Mouse (Mus musculus): Measurements from ENCODE around the gene Myo3b. TPM values are rescaled to one million over a fixed set of nuclear protein-coding genes. Genes with fewer than 3 reads are reported as not detected.
"Not testable (repeated sequence)": the region's sequence is repeated elsewhere in the genome, so short reads cannot be mapped to it uniquely, and the experiment has no call there.

The Myo3b gene
- polyA plus RNA-seq, 1 experiment = 0.46 TPM

- DNase-seq (ENCODE audit: low read depth) = peak; percentile 97
- TF ChIP-seq POLR2A (IDR thresholded peaks at IDR 0.05; ENCODE audit: borderline replicate concordance, extremely low read depth, insufficient read depth, insufficient read length, poor library complexity, severe bottlenecking) (no peak), CTCF (IDR thresholded peaks at IDR 0.05; ENCODE audit: borderline replicate concordance, extremely low read depth, insufficient read depth, insufficient read length) (no peak)
These were observed 163.7 kb downstream of the Myo3b start for GRCm38 (mm10) chr2:70202578-70203167.

GRCm38 (mm10) chr2:70208411-70208810, 169.5 kb downstream of the Myo3b start:
- TF ChIP-seq POLR2A (IDR thresholded peaks at IDR 0.05; ENCODE audit: borderline replicate concordance, extremely low read depth, insufficient read depth, insufficient read length, poor library complexity, severe bottlenecking) (no peak), CTCF (IDR thresholded peaks at IDR 0.05; ENCODE audit: borderline replicate concordance, extremely low read depth, insufficient read depth, insufficient read length) (no peak)

GRCm38 (mm10) chr2:70209790-70210189, 170.9 kb downstream of the Myo3b start:
- no peak for TF ChIP-seq CTCF (IDR thresholded peaks at IDR 0.05; ENCODE audit: borderline replicate concordance, extremely low read depth, insufficient read depth, insufficient read length)
- DNase-seq (ENCODE audit: low read depth) = no peak

More at GRCm38 (mm10) chr2:70208411-70208810, 169.5 kb downstream of the Myo3b start:
- no peak for DNase-seq (ENCODE audit: low read depth)

GRCm38 (mm10) chr2:70210427-70211332, 171.8 kb downstream of the Myo3b start:
- DNase-seq (ENCODE audit: low read depth) = peak; percentile 81
- TF ChIP-seq CTCF (IDR thresholded peaks at IDR 0.05; ENCODE audit: borderline replicate concordance, extremely low read depth, insufficient read depth, insufficient read length) (no peak), POLR2A (IDR thresholded peaks at IDR 0.05; ENCODE audit: borderline replicate concordance, extremely low read depth, insufficient read depth, insufficient read length, poor library complexity, severe bottlenecking) (no peak)

- no peak for TF ChIP-seq CTCF (IDR thresholded peaks at IDR 0.05; ENCODE audit: borderline replicate concordance, extremely low read depth, insufficient read depth, insufficient read length)
- no peak for TF ChIP-seq POLR2A (IDR thresholded peaks at IDR 0.05; ENCODE audit: borderline replicate concordance, extremely low read depth, insufficient read depth, insufficient read length, poor library complexity, severe bottlenecking)
These were observed 175.5 kb downstream of the Myo3b start for GRCm38 (mm10) chr2:70214401-70214800.

GRCm38 (mm10) chr2:70217800-70218199, 178.9 kb downstream of the Myo3b start:
- DNase-seq (ENCODE audit: low read depth) = peak; percentile 64
- no peak for TF ChIP-seq POLR2A (IDR thresholded peaks at IDR 0.05; ENCODE audit: borderline replicate concordance, extremely low read depth, insufficient read depth, insufficient read length, poor library complexity, severe bottlenecking)
- TF ChIP-seq CTCF (IDR thresholded peaks at IDR 0.05; ENCODE audit: borderline replicate concordance, extremely low read depth, insufficient read depth, insufficient read length) = no peak

More at GRCm38 (mm10) chr2:70214401-70214800, 175.5 kb downstream of the Myo3b start:
- DNase-seq (ENCODE audit: low read depth) = no peak

GRCm38 (mm10) chr2:70218469-70218868, 179.5 kb downstream of the Myo3b start:
- peak; percentile 51 for DNase-seq (ENCODE audit: low read depth)
- no peak for TF ChIP-seq POLR2A (IDR thresholded peaks at IDR 0.05; ENCODE audit: borderline replicate concordance, extremely low read depth, insufficient read depth, insufficient read length, poor library complexity, severe bottlenecking)
- no peak for TF ChIP-seq CTCF (IDR thresholded peaks at IDR 0.05; ENCODE audit: borderline replicate concordance, extremely low read depth, insufficient read depth, insufficient read length)

GRCm38 (mm10) chr2:70226679-70227078, 187.8 kb downstream of the Myo3b start:
- peak; percentile 67 for DNase-seq (ENCODE audit: low read depth)
- TF ChIP-seq POLR2A (IDR thresholded peaks at IDR 0.05; ENCODE audit: borderline replicate concordance, extremely low read depth, insufficient read depth, insufficient read length, poor library complexity, severe bottlenecking) (no peak), CTCF (IDR thresholded peaks at IDR 0.05; ENCODE audit: borderline replicate concordance, extremely low read depth, insufficient read depth, insufficient read length) (0 out of 2 replicates have a peak, but pooled peaks have one; percentile 1)

- DNase-seq (ENCODE audit: low read depth) = not testable (repeated sequence)
These were observed 195.5 kb downstream of the Myo3b start for GRCm38 (mm10) chr2:70234450-70234849.

GRCm38 (mm10) chr2:70245981-70246380, 207.1 kb downstream of the Myo3b start:
- TF ChIP-seq POLR2A (IDR thresholded peaks at IDR 0.05; ENCODE audit: borderline replicate concordance, extremely low read depth, insufficient read depth, insufficient read length, poor library complexity, severe bottlenecking) (no peak), CTCF (IDR thresholded peaks at IDR 0.05; ENCODE audit: borderline replicate concordance, extremely low read depth, insufficient read depth, insufficient read length) (no peak)
- no peak for DNase-seq (ENCODE audit: low read depth)

- DNase-seq (ENCODE audit: low read depth) = no peak
- no peak for TF ChIP-seq POLR2A (IDR thresholded peaks at IDR 0.05; ENCODE audit: borderline replicate concordance, extremely low read depth, insufficient read depth, insufficient read length, poor library complexity, severe bottlenecking)
- no peak for TF ChIP-seq CTCF (IDR thresholded peaks at IDR 0.05; ENCODE audit: borderline replicate concordance, extremely low read depth, insufficient read depth, insufficient read length)
These were observed 209.7 kb downstream of the Myo3b start for GRCm38 (mm10) chr2:70248616-70249015.

- DNase-seq (ENCODE audit: low read depth) = peak; percentile 33
- TF ChIP-seq CTCF (IDR thresholded peaks at IDR 0.05; ENCODE audit: borderline replicate concordance, extremely low read depth, insufficient read depth, insufficient read length) (peak; percentile 11; the same call in 1 of the 2 replicates), POLR2A (IDR thresholded peaks at IDR 0.05; ENCODE audit: borderline replicate concordance, extremely low read depth, insufficient read depth, insufficient read length, poor library complexity, severe bottlenecking) (no peak)
These were observed 210.9 kb downstream of the Myo3b start for GRCm38 (mm10) chr2:70249872-70250271.
